Mouse (Mus musculus): ENCODE data around the gene Olfr957. TPM values are rescaled to one million over a fixed set of nuclear protein-coding genes. Genes with fewer than 3 reads are reported as not detected.

Olfr957 gene
- not detected for polyA plus RNA-seq (2017; shearing (Covaris generic))

GRCm38 (mm10) chr9:39515531-39515930, at the start of gene Olfr957:
Gene Olfr957, minus strand, starts transcription at chr9:39515809.

GRCm38 (mm10) chr9:39553946-39554345, 38.3 kb upstream of the Olfr957 start, which contains the start of gene Olfr958:
Gene Olfr958, minus strand, starts transcription at chr9:39554054.

GRCm38 (mm10) chr9:39493895-39494294, 21.7 kb downstream of the Olfr957 start, which contains the start of gene Olfr44:
Gene Olfr44, minus strand, starts transcription at chr9:39493995.

DNA sequence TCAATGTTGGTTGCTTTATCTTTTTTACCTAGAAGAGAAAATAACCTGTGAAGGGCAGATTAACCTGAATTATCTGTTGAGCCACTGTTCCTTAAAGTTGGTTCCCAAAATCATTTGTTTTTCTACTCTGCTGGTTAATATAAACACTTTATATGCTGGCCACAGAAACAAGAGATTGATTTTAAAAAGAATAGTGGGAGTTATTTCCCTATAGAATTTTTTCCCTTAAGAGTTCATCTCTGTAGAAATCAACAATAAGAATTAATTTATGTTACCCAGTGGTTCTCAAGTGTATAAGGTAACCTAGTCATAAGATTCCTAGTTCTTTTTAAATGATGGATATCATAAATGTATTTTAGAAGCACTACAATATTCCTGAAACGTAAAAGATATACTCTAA, 43.8 kb downstream of the Olfr957 start, which contains the start of gene Olfr955:
TSS of gene Olfr955 (minus strand) at position 101 of the 400 bp plus-strand sequence.

Other genes with a start within 250 kb of the Olfr957 start
- not detected for gene Olfr945, start 239.0 kb downstream of the Olfr957 start, polyA plus RNA-seq (2017; shearing (Covaris generic))
- not detected for gene Olfr948, start 189.8 kb downstream of the Olfr957 start, polyA plus RNA-seq (2017; shearing (Covaris generic))
- not detected for gene Olfr951, start 128.4 kb downstream of the Olfr957 start, polyA plus RNA-seq (2017; shearing (Covaris generic))
- gene Olfr952, start 88.7 kb downstream of the Olfr957 start, polyA plus RNA-seq (2017; shearing (Covaris generic)), result not detected
- gene Olfr954, start 59.1 kb downstream of the Olfr957 start, polyA plus RNA-seq (2017; shearing (Covaris generic)), result not detected
- gene Olfr955, start 43.9 kb downstream of the Olfr957 start, polyA plus RNA-seq (2017; shearing (Covaris generic)), result not detected
- not detected for gene Olfr44, start 21.8 kb downstream of the Olfr957 start, polyA plus RNA-seq (2017; shearing (Covaris generic))
- not detected for gene Olfr958, start 38.2 kb upstream of the Olfr957 start, polyA plus RNA-seq (2017; shearing (Covaris generic))
- gene Olfr959, start 59.8 kb upstream of the Olfr957 start, polyA plus RNA-seq (2017; shearing (Covaris generic)), result not detected
- gene AW551984, start 88.6 kb upstream of the Olfr957 start, polyA plus RNA-seq (2017; shearing (Covaris generic)), result not detected
- gene Olfr148, start 94.8 kb upstream of the Olfr957 start, polyA plus RNA-seq (2017; shearing (Covaris generic)), result not detected
- not detected for gene Olfr960, start 105.6 kb upstream of the Olfr957 start, polyA plus RNA-seq (2017; shearing (Covaris generic))
- 0.30 TPM for gene Olfr961, start 129.3 kb upstream of the Olfr957 start, polyA plus RNA-seq (2017; shearing (Covaris generic))
- not detected for gene Olfr963, start 151.4 kb upstream of the Olfr957 start, polyA plus RNA-seq (2017; shearing (Covaris generic))
- not detected for gene Olfr149, start 191.3 kb upstream of the Olfr957 start, polyA plus RNA-seq (2017; shearing (Covaris generic))
- not detected for gene Olfr965, start 195.5 kb upstream of the Olfr957 start, polyA plus RNA-seq (2017; shearing (Covaris generic))
- not detected for gene Olfr150, start 215.2 kb upstream of the Olfr957 start, polyA plus RNA-seq (2017; shearing (Covaris generic))
- gene Olfr967, start 230.4 kb upstream of the Olfr957 start, polyA plus RNA-seq (2017; shearing (Covaris generic)), result not detected